Mouse (Mus musculus) testis, postnatal 14 days (tissue): Measurements from ENCODE around the gene Igf2bp1.
"Not testable (repeated sequence)": the region's sequence is repeated elsewhere in the genome, so short reads cannot be mapped to it uniquely, and the experiment has no call there.

Experiments
- DNase-seq: peaks from one replicate; pipeline ENCODE4 v3.0.0; 2021; ENCODE audit warnings: low spot score

The Igf2bp1 gene

GRCm38 (mm10) chr11:95958251-95958650 lies 47.5 kb downstream of the Igf2bp1 start:
- DNase-seq = no peak

- no peak for DNase-seq
Measured at GRCm38 (mm10) chr11:95957407-95957806, 48.3 kb downstream of the Igf2bp1 start.

GRCm38 (mm10) chr11:95953313-95953712 lies 52.4 kb downstream of the Igf2bp1 start:
- no peak for DNase-seq

GRCm38 (mm10) chr11:95945838-95946472 lies 59.8 kb downstream of the Igf2bp1 start:
- no peak for DNase-seq

- DNase-seq = no peak
Measured at GRCm38 (mm10) chr11:95939828-95940507, 65.8 kb downstream of the Igf2bp1 start.

- DNase-seq = no peak
Measured at GRCm38 (mm10) chr11:95936409-95936808, 69.3 kb downstream of the Igf2bp1 start.

GRCm38 (mm10) chr11:95932168-95932567 lies 73.6 kb downstream of the Igf2bp1 start:
- DNase-seq = not testable (repeated sequence)

- DNase-seq = no peak
Measured at GRCm38 (mm10) chr11:95926398-95926797, 79.3 kb downstream of the Igf2bp1 start.

- no peak for DNase-seq
Measured at GRCm38 (mm10) chr11:95925976-95926375, 79.8 kb downstream of the Igf2bp1 start.

- no peak for DNase-seq
Measured at GRCm38 (mm10) chr11:95924215-95924614, 81.5 kb downstream of the Igf2bp1 start.

GRCm38 (mm10) chr11:95923477-95923876 lies 82.3 kb downstream of the Igf2bp1 start:
- DNase-seq = not testable (repeated sequence)

GRCm38 (mm10) chr11:95921991-95922621 lies 83.6 kb downstream of the Igf2bp1 start:
- no peak for DNase-seq

- DNase-seq = no peak
Measured at GRCm38 (mm10) chr11:95916426-95916825, 89.3 kb downstream of the Igf2bp1 start.

- DNase-seq = peak; percentile 32
Measured at GRCm38 (mm10) chr11:95915006-95915710, 90.6 kb downstream of the Igf2bp1 start.

- peak; percentile 32 for DNase-seq
Measured at GRCm38 (mm10) chr11:95914571-95914991, 91.2 kb downstream of the Igf2bp1 start, which contains the start of gene B4galnt2. Gene B4galnt2, minus strand, starts transcription at chr11:95914891.

- no peak for DNase-seq
Measured at GRCm38 (mm10) chr11:95913959-95914566, 91.7 kb downstream of the Igf2bp1 start.

GRCm38 (mm10) chr11:95911579-95911978 lies 94.2 kb downstream of the Igf2bp1 start:
- no peak for DNase-seq

- DNase-seq = no peak
Measured at GRCm38 (mm10) chr11:95907805-95908524, 97.8 kb downstream of the Igf2bp1 start.
